Mouse (Mus musculus) left cerebral cortex, postnatal 25 days (tissue): ENCODE measurements at regions not wholly inside any gene's neighbourhood (a gene's known extent, or its start where the extent isn't known, plus 50 kb on each side); places are given as distances from the start of the nearest gene placed in this dataset.

ENCODE experiments used
- DNase-seq, 2 experiments: peaks; one replicate each; pipeline ENCODE4 v3.0.0; 2022; ENCODE audit warnings: low spot score in 2 of 2, mixed read lengths in 1 of 2
- intact Hi-C: fragments of 180-260 bp; cut with DNase I; formaldehyde crosslinking; loops from one replicate; pipeline ENCODE4 v1.15.1; 2025

GRCm38 (mm10) chr9:59087112-59087511 is 50.9 kb upstream of the Neo1 start:
- intact Hi-C loops, result no loop called here
- DNase-seq, result no peak

GRCm38 (mm10) chr9:59086556-59087102 is 50.4 kb upstream of the Neo1 start:
- no peak for DNase-seq
- intact Hi-C loops, result no loop called here
